Mouse (Mus musculus): ENCODE data around the gene Radil.

- TF ChIP-seq NRF1 (IDR thresholded peaks at IDR 0.05; ENCODE audit: low read depth, low read length) (no peak), POLR2AphosphoS2 (IDR thresholded peaks at IDR 0.05; ENCODE audit: low read depth, low read length) (no peak), CTCF (conservative IDR thresholded peaks at IDR 0.05 in 1 of 2, IDR thresholded peaks at IDR 0.05 in 1 of 2; ENCODE audit: low read depth in 2 of 2, low read length in 2 of 2) (no peak), POLR2A (IDR thresholded peaks at IDR 0.05; ENCODE audit: low read depth, low read length) (no peak), TBP (conservative IDR thresholded peaks at IDR 0.05; ENCODE audit: low read depth, low read length) (no peak), MAX (IDR thresholded peaks at IDR 0.05; ENCODE audit: low read length) (no peak), ZMIZ1 (IDR thresholded peaks at IDR 0.05; ENCODE audit: low read depth, low read length) (no peak), MXI1 (IDR thresholded peaks at IDR 0.05; ENCODE audit: low read depth, low read length) (no peak), RAD21 (IDR thresholded peaks at IDR 0.05; ENCODE audit: low read depth, low read length) (no peak), USF1 (IDR thresholded peaks at IDR 0.05; ENCODE audit: low read depth, low read length) (no peak), MYC (IDR thresholded peaks at IDR 0.05; ENCODE audit: low read depth, low read length) (no peak)
Observed at GRCm38 (mm10) chr5:142537286-142537685, 13.6 kb downstream of the Radil start.
